Mouse (Mus musculus) B cell, adult 2 months (primary cell): ENCODE results near the gene Meis1.
A peak's percentile ranks its signal among the peaks of the same experiment; 100 is the strongest.

Source experiments
- DNase-seq, 2 experiments: peaks; one replicate each; pipeline ENCODE4 v3.0.0; 2022

Meis1 gene

GRCm38 (mm10) chr11:18900489-18900888 lies 118.3 kb downstream of the Meis1 start:
- DNase-seq, result no peak

- DNase-seq, result no peak
Measured at GRCm38 (mm10) chr11:18898862-18899261, 119.9 kb downstream of the Meis1 start.

- no peak for DNase-seq
Measured at GRCm38 (mm10) chr11:18897921-18898646, 120.7 kb downstream of the Meis1 start.

GRCm38 (mm10) chr11:18897250-18897649 lies 121.5 kb downstream of the Meis1 start:
- no peak for DNase-seq

GRCm38 (mm10) chr11:18892470-18892869 lies 126.3 kb downstream of the Meis1 start:
- no peak for DNase-seq

- no peak for DNase-seq
Measured at GRCm38 (mm10) chr11:18889139-18889538, 129.6 kb downstream of the Meis1 start.

- DNase-seq, result no peak
Measured at GRCm38 (mm10) chr11:18888651-18889050, 130.1 kb downstream of the Meis1 start.

- no peak for DNase-seq
Measured at GRCm38 (mm10) chr11:18885729-18886325, 133.0 kb downstream of the Meis1 start.

- DNase-seq, result no peak
Measured at GRCm38 (mm10) chr11:18885036-18885728, 133.6 kb downstream of the Meis1 start.

GRCm38 (mm10) chr11:18883987-18884386 lies 134.8 kb downstream of the Meis1 start:
- DNase-seq, result no peak

- peak in 1 of 2 experiments; percentile 11 for DNase-seq
Measured at GRCm38 (mm10) chr11:18883507-18883881, 135.3 kb downstream of the Meis1 start.

GRCm38 (mm10) chr11:18882747-18883506 lies 135.9 kb downstream of the Meis1 start:
- DNase-seq, result no peak

GRCm38 (mm10) chr11:18882315-18882714 lies 136.5 kb downstream of the Meis1 start:
- DNase-seq, result no peak

GRCm38 (mm10) chr11:18880806-18881205 lies 138.0 kb downstream of the Meis1 start:
- no peak for DNase-seq

- DNase-seq, result no peak
Measured at GRCm38 (mm10) chr11:18879456-18879818, 139.3 kb downstream of the Meis1 start.

GRCm38 (mm10) chr11:18878748-18879455 lies 139.9 kb downstream of the Meis1 start:
- DNase-seq, result no peak

GRCm38 (mm10) chr11:18878016-18878415 lies 140.8 kb downstream of the Meis1 start:
- peak; percentile 11 to 26 for DNase-seq

GRCm38 (mm10) chr11:18877626-18878011 lies 141.2 kb downstream of the Meis1 start:
- peak; percentile 24 to 46 for DNase-seq

GRCm38 (mm10) chr11:18876886-18877625 lies 141.7 kb downstream of the Meis1 start:
- peak; percentile 28 to 47 for DNase-seq

GRCm38 (mm10) chr11:18875911-18876885 lies 142.6 kb downstream of the Meis1 start:
- DNase-seq, result peak; percentile 16 to 44
